Mouse (Mus musculus) neural tube, embryonic 12.5 days (tissue): Measurements from ENCODE around the gene Rbms1. TPM values are rescaled to one million over a fixed set of nuclear protein-coding genes. Genes with fewer than 3 reads are reported as not detected.
A peak's percentile ranks its signal among the peaks of the same experiment; 100 is the strongest.

Experiments
- ATAC-seq: fragments of 200-750 bp; cut with Nextera tagmentation; 2 replicates; pipeline ENCODE4 v1.8.0; 2017; ENCODE audit warnings: low read depth, mild to moderate bottlenecking, moderate TSS enrichment, moderate library complexity; ENCODE audit not compliant: low FRiP score
- H3K27ac ChIP-seq: fragments of 300-500 bp; sonication (generic); 2 replicates; pipeline ENCODE4 v1.5.1; 2016
- H3K27me3 ChIP-seq: fragments of 300-500 bp; sonication (generic); replicated peaks from 2 replicates; pipeline ENCODE4 v1.6.1; 2016; ENCODE audit warnings: mild to moderate bottlenecking
- H3K36me3 ChIP-seq: fragments of 300-500 bp; sonication (generic); 2 replicates; pipeline ENCODE4 v1.6.1; 2016; ENCODE audit warnings: mild to moderate bottlenecking
- H3K4me1 ChIP-seq: fragments of 300-500 bp; sonication (generic); 2 replicates; pipeline ENCODE4 v1.6.1; 2016
- H3K4me2 ChIP-seq: fragments of 300-500 bp; sonication (generic); replicated peaks from 2 replicates; pipeline ENCODE4 v1.6.1; 2016; ENCODE audit warnings: mild to moderate bottlenecking
- H3K4me3 ChIP-seq: fragments of 300-500 bp; sonication (generic); 2 replicates; pipeline ENCODE4 v1.5.1; 2016
- H3K9ac ChIP-seq: fragments of 300-500 bp; sonication (generic); 2 replicates; pipeline ENCODE4 v1.6.1; 2016; ENCODE audit warnings: mild to moderate bottlenecking
- H3K9me3 ChIP-seq: fragments of 300-500 bp; sonication (generic); 2 replicates; pipeline ENCODE4 v1.6.1; 2016; ENCODE audit warnings: mild to moderate bottlenecking
- WGBS: fragments of 180-500 bp; shearing (Covaris S2); methylation state at CpG from one replicate; pipeline ENCODE4 v1.1.7; 2016; 5-methylcytosine and 5-hydroxymethylcytosine counted together
- polyA plus RNA-seq: library from polyadenylated mRNA; unstranded; fragments of >200 nt; fragmentation: Nextera tagmentation; extraction: Ambion mirVana; gene quantifications from 2 replicates; pipeline ENCODE4 v1.2.1, GENCODE M21; 2016

Rbms1 gene
- polyA plus RNA-seq, 1 experiment from 2014 or later = 79.3 TPM

DNA sequence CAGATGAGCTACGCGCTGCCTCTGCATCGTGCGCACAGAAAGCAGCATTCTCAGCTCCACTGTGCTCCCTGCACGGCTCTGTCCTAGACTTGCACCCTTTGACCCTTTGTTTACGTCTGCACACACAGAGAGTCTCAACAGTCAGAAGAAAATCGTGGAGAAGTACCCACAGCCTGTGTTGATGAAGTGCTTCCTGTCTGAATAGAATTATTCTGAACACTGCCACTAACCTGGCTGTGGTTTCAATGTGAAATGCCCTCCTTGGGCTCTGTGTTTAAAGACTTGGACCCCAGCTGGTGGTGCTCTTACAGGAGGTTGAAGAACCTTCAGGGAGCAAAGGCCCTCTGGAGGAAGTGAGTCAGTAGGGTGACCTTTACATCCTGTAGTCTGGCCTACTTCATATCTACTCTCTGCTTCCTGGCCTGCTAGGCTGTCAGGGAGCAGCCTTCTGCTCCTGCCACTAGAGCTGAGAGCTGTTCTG, 153.5 kb downstream of the Rbms1 start:
- H3K9ac ChIP-seq = no peak overlapping the region
- no peak overlapping the region for H3K4me2 ChIP-seq
- H3K4me3 ChIP-seq = no peak overlapping the region
- H3K9me3 ChIP-seq = no peaks in the 10 kb centered on the region
- 47% methylated on average over 7 of the region's 7 CpGs for WGBS
- H3K4me1 ChIP-seq = peaks cover 8% of the 10 kb centered on the region
- H3K27ac ChIP-seq = no peak overlapping the region
- no peaks in the 10 kb centered on the region for H3K36me3 ChIP-seq
- no peaks in the 10 kb centered on the region for H3K27me3 ChIP-seq
- ATAC-seq = no peak

GRCm38 (mm10) chr2:60808822-60809221, 154.2 kb downstream of the Rbms1 start:
- 83% methylated on average over 6 of the region's 6 CpGs for WGBS
- no peak for ATAC-seq
- Histone ChIP-seq H3K9me3 (no peaks in the 10 kb centered on the region), H3K9ac (no peak overlapping the region), H3K4me3 (no peak overlapping the region), H3K4me2 (no peak overlapping the region), H3K27ac (no peak overlapping the region), H3K36me3 (no peaks in the 10 kb centered on the region), H3K4me1 (peaks cover 14% of the 10 kb centered on the region), H3K27me3 (no peaks in the 10 kb centered on the region)

DNA sequence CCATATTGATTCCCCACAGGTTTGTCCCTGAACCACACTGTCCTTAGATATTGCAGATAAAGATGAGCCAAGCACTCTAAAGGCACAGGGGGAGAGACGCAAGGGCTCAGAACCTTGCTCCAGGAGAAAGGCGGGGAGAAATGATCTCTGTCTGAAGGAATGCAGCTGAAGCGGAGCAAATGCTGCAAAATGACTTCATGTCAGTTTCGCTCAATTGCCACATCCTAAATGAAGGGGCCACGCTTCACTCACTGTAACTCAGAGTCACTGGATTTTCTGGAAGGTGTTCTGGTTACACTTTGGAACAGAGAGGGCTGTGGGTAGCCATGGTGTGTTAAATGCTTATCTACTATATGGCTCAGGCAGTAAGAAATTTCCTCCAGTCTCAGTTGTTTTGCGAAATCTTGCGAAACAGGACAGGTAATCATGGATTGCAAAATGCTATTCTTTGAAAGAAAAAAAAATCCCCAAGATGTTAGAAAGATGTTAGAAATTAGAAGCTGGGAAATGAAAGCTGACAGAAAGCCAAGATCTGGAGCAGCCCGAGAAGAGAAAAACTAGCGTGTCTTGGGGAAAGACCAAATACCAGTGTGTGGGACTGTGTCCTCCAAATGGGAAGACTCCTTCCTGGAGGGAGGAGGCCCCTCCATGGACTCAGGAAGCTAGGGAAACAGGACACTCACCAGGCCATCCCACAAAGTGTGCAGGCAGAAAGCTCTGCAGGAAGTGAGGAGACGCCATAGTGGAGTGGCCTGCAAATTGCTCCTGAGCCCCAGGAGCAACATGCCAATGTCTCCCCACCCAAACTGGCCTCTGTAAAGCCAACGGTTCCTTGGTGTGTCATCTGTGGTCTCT, 155.4 kb downstream of the Rbms1 start:
- H3K4me3 ChIP-seq = no peak overlapping the region
- WGBS = 77% methylated on average over 11 of the region's 11 CpGs
- H3K27me3 ChIP-seq = no peaks in the 10 kb centered on the region
- H3K4me2 ChIP-seq = no peak overlapping the region
- no peak for ATAC-seq
- H3K4me1 ChIP-seq = peaks cover 14% of the 10 kb centered on the region
- no peaks in the 10 kb centered on the region for H3K9me3 ChIP-seq
- no peaks in the 10 kb centered on the region for H3K36me3 ChIP-seq
- no peak overlapping the region for H3K27ac ChIP-seq
- no peak overlapping the region for H3K9ac ChIP-seq

DNA sequence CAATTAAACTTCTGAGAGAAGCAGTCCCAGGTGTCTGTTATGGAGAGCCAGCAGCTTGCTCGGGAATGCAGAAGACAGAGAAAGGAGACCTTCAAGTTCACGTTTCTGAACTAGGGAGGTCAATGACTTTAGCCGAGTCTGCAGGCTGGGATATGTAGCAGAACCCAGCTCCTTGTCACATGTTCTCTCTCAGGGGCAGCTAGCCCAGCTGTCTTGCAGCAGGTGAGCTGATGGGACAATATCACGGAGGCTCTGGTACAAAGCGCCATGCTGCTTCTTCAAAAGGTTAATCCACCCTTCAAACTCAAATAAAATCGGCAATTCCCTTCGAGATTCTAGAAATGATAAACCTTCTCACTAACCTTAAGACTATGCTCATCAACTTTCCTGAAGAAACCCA, 158.2 kb downstream of the Rbms1 start:
- 72% methylated on average over 7 of the region's 7 CpGs for WGBS
- H3K4me1 ChIP-seq = peaks cover 23% of the 10 kb centered on the region
- no peak for ATAC-seq

GRCm38 (mm10) chr2:60803377-60803776, 159.6 kb downstream of the Rbms1 start:
- Histone ChIP-seq H3K27me3 (0 out of 2 replicates have a peak, but pooled peaks cover 3% of the 10 kb centered on the region), H3K9me3 (no peaks in the 10 kb centered on the region), H3K4me2 (no peak overlapping the region), H3K9ac (no peak overlapping the region), H3K4me1 (peaks cover 22% of the 10 kb centered on the region), H3K27ac (no peak overlapping the region), H3K4me3 (no peak overlapping the region), H3K36me3 (no peaks in the 10 kb centered on the region)
- no peak for ATAC-seq
- 90% methylated on average over 6 of the region's 6 CpGs for WGBS

More for the DNA sequence above, 158.2 kb downstream of the Rbms1 start:
- H3K9me3 ChIP-seq = no peaks in the 10 kb centered on the region
- H3K27me3 ChIP-seq = 0 out of 2 replicates have a peak, but pooled peaks cover 3% of the 10 kb centered on the region
- H3K27ac ChIP-seq = no peak overlapping the region
- H3K36me3 ChIP-seq = no peaks in the 10 kb centered on the region
- no peak overlapping the region for H3K9ac ChIP-seq
- H3K4me3 ChIP-seq = no peak overlapping the region
- no peak overlapping the region for H3K4me2 ChIP-seq

DNA sequence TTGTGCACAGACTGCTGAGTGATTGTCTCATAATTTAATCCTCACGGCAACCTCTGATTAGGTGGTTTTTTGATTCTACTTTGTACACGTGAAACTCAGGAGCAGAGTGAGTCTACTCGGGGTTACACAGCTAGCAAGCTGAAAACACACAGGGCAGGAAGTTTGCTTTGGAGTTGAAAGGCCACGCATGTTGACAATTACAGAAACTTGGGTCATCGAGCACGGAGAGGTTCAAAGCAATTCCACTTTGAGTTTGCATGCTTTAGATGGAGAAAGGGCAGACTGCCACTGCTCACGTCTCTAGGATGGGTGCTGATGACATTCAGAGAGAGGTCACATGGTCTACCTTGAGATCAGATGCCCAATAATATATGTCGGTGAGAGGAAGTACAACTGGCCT, 160.2 kb downstream of the Rbms1 start:
- Histone ChIP-seq H3K4me3 (no peak overlapping the region), H3K27ac (no peak overlapping the region), H3K9ac (no peak overlapping the region), H3K9me3 (no peaks in the 10 kb centered on the region), H3K4me2 (no peak overlapping the region), H3K36me3 (no peaks in the 10 kb centered on the region), H3K4me1 (peaks cover 22% of the 10 kb centered on the region), H3K27me3 (0 out of 2 replicates have a peak, but pooled peaks cover 3% of the 10 kb centered on the region)
- WGBS = 61% methylated on average over 8 of the region's 8 CpGs
- ATAC-seq = no peak

GRCm38 (mm10) chr2:60802191-60802590, 160.8 kb downstream of the Rbms1 start:
- WGBS = 29% methylated on average over 4 of the region's 4 CpGs
- H3K9ac ChIP-seq = no peak overlapping the region
- H3K9me3 ChIP-seq = no peaks in the 10 kb centered on the region
- no peaks in the 10 kb centered on the region for H3K36me3 ChIP-seq
- H3K27me3 ChIP-seq = 0 out of 2 replicates have a peak, but pooled peaks cover 3% of the 10 kb centered on the region
- peaks cover 24% of the 10 kb centered on the region for H3K4me1 ChIP-seq
- no peak overlapping the region for H3K27ac ChIP-seq
- no peak overlapping the region for H3K4me2 ChIP-seq
- H3K4me3 ChIP-seq = no peak overlapping the region
- peak; percentile 34; the same call in 1 of the 2 replicates for ATAC-seq

DNA sequence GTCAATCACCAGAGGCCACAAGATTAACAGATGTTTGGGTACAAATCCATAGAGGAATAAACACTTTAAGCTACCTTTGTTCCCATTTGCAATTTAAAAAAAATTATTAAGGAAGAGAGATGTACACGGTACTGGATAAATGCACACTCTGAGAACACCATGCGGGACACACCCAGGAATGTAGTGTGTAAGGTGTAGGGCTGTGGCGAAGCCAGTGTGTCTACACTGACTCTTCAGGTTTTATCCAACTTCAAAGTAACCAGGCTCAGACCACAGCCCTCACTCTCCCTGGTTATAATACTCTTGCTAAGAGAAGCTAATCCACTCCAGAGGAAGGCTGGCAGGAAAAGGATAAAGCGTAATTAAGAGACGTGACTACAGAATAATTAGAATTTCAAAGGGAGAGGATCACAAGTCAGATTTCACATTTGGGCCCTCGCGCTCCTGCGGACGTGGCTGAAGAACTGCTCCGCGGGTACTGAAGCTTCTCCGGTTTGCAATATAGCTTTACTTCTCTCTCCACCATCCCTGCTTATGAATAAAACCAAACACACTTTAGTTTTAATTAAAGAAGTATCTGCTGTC, 161.3 kb downstream of the Rbms1 start:
- Histone ChIP-seq H3K4me3 (no peak overlapping the region), H3K4me1 (peaks cover 30% of the 10 kb centered on the region), H3K9ac (no peak overlapping the region), H3K4me2 (no peak overlapping the region), H3K9me3 (no peaks in the 10 kb centered on the region), H3K27me3 (0 out of 2 replicates have a peak, but pooled peaks cover 3% of the 10 kb centered on the region), H3K27ac (no peak overlapping the region), H3K36me3 (no peaks in the 10 kb centered on the region)
- ATAC-seq = no peak
- 56% methylated on average over 12 of the region's 12 CpGs for WGBS

DNA sequence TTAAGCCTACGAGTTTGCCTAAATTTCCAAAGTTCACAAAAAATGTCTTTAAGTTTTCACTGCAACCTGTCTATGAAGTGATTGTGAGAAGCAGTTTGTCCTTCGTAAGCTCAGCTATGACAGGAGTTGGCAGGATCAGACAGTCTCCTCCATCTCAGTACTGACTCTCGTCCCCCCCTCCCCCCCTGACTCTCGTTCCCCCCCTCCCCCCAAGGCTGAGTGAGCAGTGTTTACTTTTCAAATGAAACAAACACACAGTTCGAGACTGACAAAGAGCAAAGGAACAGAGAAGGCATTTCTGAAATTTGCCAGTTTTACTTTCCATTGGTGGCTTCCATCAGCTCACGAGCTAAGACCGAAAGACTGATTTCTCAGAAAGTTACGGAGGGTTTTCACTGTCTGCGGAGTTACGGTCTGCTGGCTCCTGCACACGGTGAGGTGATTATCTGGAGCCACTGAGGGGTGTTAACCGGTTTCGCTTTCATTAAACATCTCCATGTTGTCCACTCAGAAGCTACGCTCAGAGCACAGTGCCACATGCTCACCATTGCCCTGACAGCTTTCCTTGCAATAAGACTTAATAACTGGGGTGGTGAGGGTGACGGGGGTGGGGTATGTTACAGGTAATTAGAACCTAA, 162.0 kb downstream of the Rbms1 start:
- ATAC-seq = 0 out of 2 replicates have a peak, but pooled peaks have one; percentile 17
- H3K27me3 ChIP-seq = 0 out of 2 replicates have a peak, but pooled peaks cover 3% of the 10 kb centered on the region
- H3K4me3 ChIP-seq = no peak overlapping the region

GRCm38 (mm10) chr2:60799816-60800215, 163.2 kb downstream of the Rbms1 start:
- no peak overlapping the region for H3K9ac ChIP-seq
- ATAC-seq = no peak
- H3K27me3 ChIP-seq = 0 out of 2 replicates have a peak, but pooled peaks cover 3% of the 10 kb centered on the region
- H3K4me3 ChIP-seq = no peak overlapping the region
- H3K9me3 ChIP-seq = no peaks in the 10 kb centered on the region
- WGBS = 87% methylated on average over 7 of the region's 7 CpGs
- no peak overlapping the region for H3K27ac ChIP-seq
- no peaks in the 10 kb centered on the region for H3K36me3 ChIP-seq
- H3K4me2 ChIP-seq = no peak overlapping the region
- H3K4me1 ChIP-seq = peaks cover 40% of the 10 kb centered on the region

More for the DNA sequence above, 162.0 kb downstream of the Rbms1 start:
- no peak overlapping the region for H3K27ac ChIP-seq
- H3K9ac ChIP-seq = no peak overlapping the region
- H3K36me3 ChIP-seq = no peaks in the 10 kb centered on the region
- H3K9me3 ChIP-seq = no peaks in the 10 kb centered on the region
- 43% methylated on average over 15 of the region's 15 CpGs for WGBS
- H3K4me1 ChIP-seq = peaks cover 35% of the 10 kb centered on the region
- peak overlapping the region; percentile 17 for H3K4me2 ChIP-seq

- no peak overlapping the region for H3K27ac ChIP-seq
- H3K4me2 ChIP-seq = no peak overlapping the region
- H3K9ac ChIP-seq = no peak overlapping the region
- WGBS = 86% methylated on average over 17 of the region's 17 CpGs
- H3K9me3 ChIP-seq = no peaks in the 10 kb centered on the region
- H3K4me3 ChIP-seq = no peak overlapping the region
- H3K27me3 ChIP-seq = 0 out of 2 replicates have a peak, but pooled peaks cover 3% of the 10 kb centered on the region
- no peak for ATAC-seq
- H3K36me3 ChIP-seq = no peaks in the 10 kb centered on the region
- H3K4me1 ChIP-seq = peaks cover 36% of the 10 kb centered on the region
Observed at GRCm38 (mm10) chr2:60798767-60799529, 164.0 kb downstream of the Rbms1 start.
